ENCODE assay signal across 10 mouse cellular contexts in the genomic region with DNA sequence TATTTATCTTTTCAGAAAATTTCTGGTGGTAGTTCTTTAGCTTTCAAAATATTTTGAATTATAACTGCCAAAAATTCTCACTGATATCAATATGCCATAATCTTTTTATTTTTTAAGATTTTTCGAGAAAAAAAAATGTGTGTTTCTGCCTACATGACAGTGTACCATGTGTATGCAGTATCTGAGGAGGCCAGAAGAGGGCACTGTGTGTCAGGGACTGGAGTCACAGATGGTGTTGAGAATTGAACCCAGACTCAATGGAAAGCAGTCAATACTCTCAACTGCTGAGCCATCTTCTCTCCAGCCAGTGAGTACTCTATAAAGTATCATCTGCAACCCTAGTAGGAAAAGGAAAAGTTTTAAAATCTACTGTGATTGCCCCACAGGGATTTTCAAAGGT. TPM values are rescaled to one million over a fixed set of nuclear protein-coding genes. Genes with fewer than 3 reads are reported as not detected.
A peak's percentile ranks its signal among the peaks of the same experiment; 100 is the strongest.
DNase-seq lines count a peak whose midpoint lies in the region; ATAC-seq and TF ChIP-seq lines count a peak whose summit lies in the region.
"Had no signal": no experiment of that assay in that cellular context is flagged by ENCODE, and none has a peak within 500 bp of the region (broad histone marks: within the 10 kb centered on the region; RNA-seq: fewer than 3 reads in every experiment).

No protein-coding gene starts in this region.

- no peaks in the 10 kb centered on the region for H3K79me2 ChIP-seq in CH12.LX (replicated peaks; ENCODE audit: control insufficient read depth, extremely low read depth, insufficient read depth, poor library complexity, severe bottlenecking)

- peak; percentile 40 for TF ChIP-seq RAD21 in CH12.LX (IDR thresholded peaks at IDR 0.05; ENCODE audit: low read depth, low read length)

- H3K27me3 ChIP-seq in hindbrain, postnatal 0 days (ENCODE audit: insufficient read depth, low read length): no peaks in the 10 kb centered on the region
- no peaks in the 10 kb centered on the region for H3K27me3 ChIP-seq in hindbrain, embryonic 14.5 days (ENCODE audit: control insufficient read depth, insufficient read depth, low read length)
- H3K27me3 ChIP-seq in CH12.LX (replicated peaks): no peaks in the 10 kb centered on the region

- dilution Hi-C loops in CH12.LX (cut with MboI; ENCODE audit: extremely low pct_ligation_motif_present, extremely low pct_unique_long_range_greater_than_20kb, low sequenced_read_pairs): no loop called here

- TF ChIP-seq EP300 in CH12.LX (IDR thresholded peaks at IDR 0.05; ENCODE audit: low read length): no peak

- TF ChIP-seq CTCF in hindbrain, postnatal 0 days (IDR thresholded peaks at IDR 0.05; ENCODE audit: low read depth): peak; percentile 66
- TF ChIP-seq CTCF in CH12.LX (conservative IDR thresholded peaks at IDR 0.05 in 1 of 2, IDR thresholded peaks at IDR 0.05 in 1 of 2; ENCODE audit: low read depth in 2 of 2, low read length in 2 of 2): peak; percentile 69

- H3K9ac ChIP-seq in hindbrain, postnatal 0 days (replicated peaks; ENCODE audit: low read length): no peak overlapping the region
- H3K9ac ChIP-seq in hindbrain, embryonic 14.5 days: no peak overlapping the region
- no peak overlapping the region for H3K9ac ChIP-seq in CH12.LX (ENCODE audit: insufficient read depth, low read depth)

- TF ChIP-seq POLR2A in CH12.LX (IDR thresholded peaks at IDR 0.05; ENCODE audit: low read depth, low read length): no peak

- no peaks in the 10 kb centered on the region for H3K4me1 ChIP-seq in hindbrain, postnatal 0 days (ENCODE audit: insufficient read depth, low read length)
- H3K4me1 ChIP-seq in hindbrain, embryonic 14.5 days (replicated peaks; ENCODE audit: control insufficient read depth, insufficient read depth, low read length): no peaks in the 10 kb centered on the region
- no peaks in the 10 kb centered on the region for H3K4me1 ChIP-seq in CH12.LX (ENCODE audit: control insufficient read depth in 1 of 2, insufficient read depth in 2 of 2)

- H3K27ac ChIP-seq in hindbrain, postnatal 0 days: no peak overlapping the region
- no peak overlapping the region for H3K27ac ChIP-seq in hindbrain, embryonic 14.5 days
- H3K27ac ChIP-seq in CH12.LX (ENCODE audit: insufficient read depth, low read depth): no peak overlapping the region

- WGBS in hindbrain, postnatal 0 days: 92% methylated on average over 1 of the region's 1 CpGs
- 91% methylated on average over 1 of the region's 1 CpGs for WGBS in hindbrain, embryonic 14.5 days

- H3K9me3 ChIP-seq in hindbrain, postnatal 0 days (ENCODE audit: low read length): no peaks in the 10 kb centered on the region
- no peaks in the 10 kb centered on the region for H3K9me3 ChIP-seq in hindbrain, embryonic 14.5 days (ENCODE audit: control insufficient read depth, low read length)
- no peaks in the 10 kb centered on the region for H3K9me3 ChIP-seq in CH12.LX (replicated peaks; ENCODE audit: low read length)

- intact Hi-C loops in gastrocnemius, postnatal 14 days (cut with DNase I; ENCODE audit: low total_unique reads): no loop called here

- no peak for ATAC-seq in hindbrain, postnatal 0 days
- ATAC-seq in hindbrain, embryonic 14.5 days (ENCODE audit: low FRiP score): no peak
- peak; percentile 67 for ATAC-seq in granulocyte monocyte progenitor cell, adult 5-6 weeks (replicated peaks; ENCODE audit: poor library complexity, severe bottlenecking)

- no peak overlapping the region for H3K4me2 ChIP-seq in hindbrain, postnatal 0 days (ENCODE audit: low read depth, low read length)
- H3K4me2 ChIP-seq in hindbrain, embryonic 14.5 days (replicated peaks): no peak overlapping the region
- no peak overlapping the region for H3K4me2 ChIP-seq in CH12.LX (ENCODE audit: insufficient read depth, low read depth, poor library complexity, severe bottlenecking)

- no peak overlapping the region for H3K4me3 ChIP-seq in hindbrain, postnatal 0 days (ENCODE audit: low read length)
- H3K4me3 ChIP-seq in hindbrain, embryonic 14.5 days (replicated peaks; ENCODE audit: low read length): no peak overlapping the region
- H3K4me3 ChIP-seq in CH12.LX (replicated peaks in 1 of 3; ENCODE audit: low read depth in 2 of 3, low read length in 2 of 3, poor library complexity in 1 of 3): no peak overlapping the region
- H3K4me3 ChIP-seq: erythroblast, embryonic 14.5 days had no signal

- DNase-seq in hindbrain, postnatal 0 days (ENCODE audit: low spot score): peak; percentile 35
- no peak for DNase-seq in hindbrain, embryonic 14.5 days (ENCODE audit: low spot score)
- DNase-seq in CH12.LX (ENCODE audit: extremely low read depth): peak; percentile 52
- DNase-seq in T-cell, adult 2 months (ENCODE audit: low spot score): peak; percentile 20
- DNase-seq in natural killer cell, adult 2 months (ENCODE audit: low spot score in 2 of 2): peak; percentile 16 to 22
- DNase-seq in gastrocnemius, postnatal 14 days: no peak

- peaks cover 40% of the 10 kb centered on the region for H3K36me3 ChIP-seq in hindbrain, postnatal 0 days (ENCODE audit: insufficient read depth, low read length)
- peaks cover 89% of the 10 kb centered on the region for H3K36me3 ChIP-seq in hindbrain, embryonic 14.5 days (replicated peaks; ENCODE audit: control insufficient read depth, insufficient read depth)
- H3K36me3 ChIP-seq in CH12.LX (replicated peaks in 1 of 2; ENCODE audit: control insufficient read depth in 1 of 2, insufficient read depth in 1 of 2, low read length in 1 of 2): peaks cover 47 to 92% of the 10 kb centered on the region in 2 experiments

- in situ Hi-C loops in CH12.LX (cut with MboI; ENCODE audit: low pct_ligation_motif_present, low pct_unique_long_range_greater_than_20kb, low sequenced_read_pairs): no loop called here

TF ChIP-seq in CH12.LX, 34 proteins besides CTCF, POLR2A, EP300 and RAD21:
- TF ChIP-seq RCOR1 (conservative IDR thresholded peaks at IDR 0.05; ENCODE audit: low read depth, low read length) (no peak), PAX5 (IDR thresholded peaks at IDR 0.05; ENCODE audit: low read length) (no peak), TCF12 (IDR thresholded peaks at IDR 0.05; ENCODE audit: low read depth, low read length) (no peak), CHD2 (IDR thresholded peaks at IDR 0.05; ENCODE audit: low read length) (no peak), ELF1 (IDR thresholded peaks at IDR 0.05; ENCODE audit: low read depth, low read length) (no peak), SMC3 (IDR thresholded peaks at IDR 0.05; ENCODE audit: low read depth, low read length) (peak; percentile 19; the same call in 1 of the 2 replicates), JUN (IDR thresholded peaks at IDR 0.05; ENCODE audit: insufficient read depth, low read depth, low read length) (no peak)

RNA-seq across cellular contexts. Expression of a gene that starts 20.8 kb away (rescaled TPM):
- not detected in 2 replicates for total RNA-seq in hindbrain, postnatal 0 days (2014; rRNA removed)
- polyA plus RNA-seq in hindbrain, postnatal 0 days (2015; fragmentation: Nextera tagmentation; extraction: Ambion mirVana): 0.08 TPM in 1 of 2 replicates, not detected in the other
- polyA plus RNA-seq in hindbrain, embryonic 14.5 days (2014; fragmentation: Nextera tagmentation; extraction: Ambion mirVana): 0.27 TPM in 1 of 2 replicates, not detected in the other
- total RNA-seq in CH12.LX (2012; rRNA removed): not detected in 2 replicates
- total RNA-seq in CH12.LX (2014; rRNA removed): not detected in 2 replicates
- not detected in 2 replicates for polyA plus RNA-seq in CH12.LX (2012; ENCODE audit: insufficient read length, low read depth)
- not detected in 2 replicates for total RNA-seq in granulocyte monocyte progenitor cell, adult 5-6 weeks (2014; fragmentation: Nextera tagmentation)
- total RNA-seq in granulocyte monocyte progenitor cell, adult 5-6 weeks (2017): not detected in 2 replicates
- total RNA-seq in gastrocnemius, postnatal 14 days (2021): 1 to 10 TPM in 1 of 2 experiments, not detected in 1; 1.0 TPM
- polyA plus RNA-seq: erythroblast, embryonic 14.5 days; liver, embryonic 16.5 days had no signal

RNA-seq across cellular contexts. Expression of a gene that starts 28.2 kb away (rescaled TPM):
- 0.32 TPM in 1 of 2 replicates, not detected in the other for total RNA-seq in hindbrain, postnatal 0 days (2014; rRNA removed)
- 0.19 and 0.21 TPM in 2 replicates for polyA plus RNA-seq in hindbrain, postnatal 0 days (2015; fragmentation: Nextera tagmentation; extraction: Ambion mirVana)
- polyA plus RNA-seq in hindbrain, embryonic 14.5 days (2014; fragmentation: Nextera tagmentation; extraction: Ambion mirVana): 0.19 TPM in 1 of 2 replicates, not detected in the other
- total RNA-seq in CH12.LX (2012; rRNA removed) (0.71 and 0.85 TPM in 2 replicates), CH12.LX (2014; rRNA removed) (2.6 and 2.7 TPM in 2 replicates)
- 3.9 and 4.7 TPM in 2 replicates for polyA plus RNA-seq in CH12.LX (2012; ENCODE audit: insufficient read length, low read depth)
- total RNA-seq in granulocyte monocyte progenitor cell, adult 5-6 weeks (2014; fragmentation: Nextera tagmentation): 1.9 TPM in 1 of 2 replicates, not detected in the other
- total RNA-seq in granulocyte monocyte progenitor cell, adult 5-6 weeks (2017): not detected in 2 replicates
- 1 to 10 TPM; 6.9 to 8.1 TPM for total RNA-seq in gastrocnemius, postnatal 14 days (2021)
- polyA plus RNA-seq: erythroblast, embryonic 14.5 days had no signal

RNA-seq across cellular contexts. Expression of a gene that starts 35.9 kb away (rescaled TPM):
- total RNA-seq in hindbrain, postnatal 0 days (2014; rRNA removed): 0.10 and 2.3 TPM in 2 replicates
- polyA plus RNA-seq in hindbrain, postnatal 0 days (2015; fragmentation: Nextera tagmentation; extraction: Ambion mirVana): 0.39 and 0.44 TPM in 2 replicates
- 0.29 TPM in 1 of 2 replicates, not detected in the other for polyA plus RNA-seq in hindbrain, embryonic 14.5 days (2014; fragmentation: Nextera tagmentation; extraction: Ambion mirVana)
- 0.17 and 0.21 TPM in 2 replicates for total RNA-seq in CH12.LX (2012; rRNA removed)
- total RNA-seq in CH12.LX (2014; rRNA removed): 0.20 and 0.22 TPM in 2 replicates
- 0.40 and 0.67 TPM in 2 replicates for polyA plus RNA-seq in CH12.LX (2012; ENCODE audit: insufficient read length, low read depth)
- total RNA-seq in granulocyte monocyte progenitor cell, adult 5-6 weeks (2014; fragmentation: Nextera tagmentation): not detected in 2 replicates
- total RNA-seq in granulocyte monocyte progenitor cell, adult 5-6 weeks (2017): 0.67 TPM in 1 of 2 replicates, not detected in the other
- total RNA-seq in gastrocnemius, postnatal 14 days (2021): 100 to 1,000 TPM; 281 to 363 TPM
- polyA plus RNA-seq: erythroblast, embryonic 14.5 days had no signal

RNA-seq across cellular contexts. Expression of a gene that starts 54.5 kb away (rescaled TPM):
- total RNA-seq in hindbrain, postnatal 0 days (2014; rRNA removed): 2.5 TPM in 1 of 2 replicates, not detected in the other
- polyA plus RNA-seq in hindbrain, postnatal 0 days (2015; fragmentation: Nextera tagmentation; extraction: Ambion mirVana): 0.09 TPM in 1 of 2 replicates, not detected in the other
- not detected in 2 replicates for polyA plus RNA-seq in hindbrain, embryonic 14.5 days (2014; fragmentation: Nextera tagmentation; extraction: Ambion mirVana)
- total RNA-seq in CH12.LX (2012; rRNA removed): 0.17 TPM in 1 of 2 replicates, not detected in the other
- 0.24 TPM in 1 of 2 replicates, not detected in the other for total RNA-seq in CH12.LX (2014; rRNA removed)
- polyA plus RNA-seq in CH12.LX (2012; ENCODE audit: insufficient read length, low read depth): not detected in 2 replicates
- not detected in 2 replicates for total RNA-seq in granulocyte monocyte progenitor cell, adult 5-6 weeks (2014; fragmentation: Nextera tagmentation)
- total RNA-seq in granulocyte monocyte progenitor cell, adult 5-6 weeks (2017): not detected in 2 replicates
- under 1 TPM in 1 of 2 experiments, not detected in 1; 0.21 TPM for total RNA-seq in gastrocnemius, postnatal 14 days (2021)
- polyA plus RNA-seq: testis, adult 2 months had no signal

Comparison
In these comparisons a context has a peak if more than half of its experiments do, and no peak if none do; other contexts are left out.
1. DNase-seq: peak in hindbrain, postnatal 0 days (single experiment), CH12.LX (single experiment), T-cell, adult 2 months (single experiment) and natural killer cell, adult 2 months (2 of 2); none in hindbrain, embryonic 14.5 days (single experiment) and gastrocnemius, postnatal 14 days (single experiment).
2. RNA of a gene that starts 35.9 kb away (total RNA-seq): 281 to 363 TPM in gastrocnemius, postnatal 14 days; 0.67 TPM in granulocyte monocyte progenitor cell, adult 5-6 weeks, 0.17 to 0.22 TPM in CH12.LX and 0.10 to 2.3 TPM in hindbrain, postnatal 0 days; every median in the first group is over 10 times any median in the second.